Mouse (Mus musculus) T-cell, adult 66 days (primary cell): ENCODE measurements around the gene Nupl1. TPM values are rescaled to one million over a fixed set of nuclear protein-coding genes. Genes with fewer than 3 reads are reported as not detected.

Source experiments
- total RNA-seq, 2 experiments: library from RNA; stranded (reverse); gene quantifications; 3 replicates in 1 of 2; 4 replicates in 1 of 2; pipeline ENCODE4 v1.2.4; 2023

Nupl1 gene
- under 1 TPM; 0.77 to 0.82 TPM for total RNA-seq

DNA sequence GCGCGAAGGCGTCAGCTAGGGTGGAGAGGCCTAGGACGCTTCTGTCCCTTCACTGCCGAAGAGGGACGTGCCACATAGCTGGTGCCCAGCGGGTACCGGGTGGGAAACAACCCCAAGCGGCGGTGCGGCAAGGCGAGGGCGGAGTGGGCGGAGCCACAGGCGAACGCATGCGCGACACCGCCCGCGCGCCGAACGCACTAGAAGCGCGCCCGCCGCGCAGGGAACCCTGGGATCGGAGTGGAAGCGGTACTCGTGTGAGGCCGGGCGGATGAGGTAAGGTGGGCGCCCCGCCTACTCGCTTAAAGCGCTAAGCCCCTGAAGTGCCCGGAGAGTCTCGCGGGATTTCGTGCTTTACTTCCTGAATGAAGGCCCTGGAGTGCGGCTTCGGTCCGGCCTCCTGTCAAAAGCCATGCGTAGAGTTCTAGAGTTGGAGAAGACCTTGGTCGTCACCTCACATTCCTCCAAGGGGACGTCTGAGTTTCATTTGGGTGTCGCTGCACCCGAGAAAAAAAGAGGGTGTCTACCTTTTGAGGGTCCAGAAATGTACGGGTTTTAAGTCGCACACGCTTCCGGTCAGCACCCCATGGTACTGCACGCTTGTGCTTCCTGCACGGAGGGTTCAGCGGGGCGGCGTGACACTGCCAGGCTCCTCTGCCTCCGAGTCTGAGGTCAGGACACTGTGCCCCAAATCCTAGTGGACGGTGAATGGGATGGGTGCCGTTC lies at the start of gene Nupl1, which contains the start of gene Gm49336:
TSS of gene Nupl1 (minus strand) at position 151 of the 723 bp plus-strand sequence.
TSS of gene Gm49336 (minus strand) at position 227 of the 723 bp plus-strand sequence.

GRCm38 (mm10) chr14:60264990-60265876 lies 14.0 kb upstream of the Nupl1 start, which contains the start of gene Mtmr6:
Mtmr6 (plus strand) TSS chr14:60265228.

GRCm38 (mm10) chr14:60196884-60197283 lies 54.3 kb downstream of the Nupl1 start, which contains the start of gene Atp8a2:
Atp8a2 (minus strand) TSS chr14:60197179.

Other genes starting within 250 kb of the Nupl1 start
- 10 to 100 TPM in 1 of 2 experiments, 1 to 10 TPM in 1; 5.5 to 11.4 TPM for gene Atp8a2, start 54.3 kb downstream of the Nupl1 start, total RNA-seq
- gene Gm49336, start 76 bp upstream of the Nupl1 start, total RNA-seq = 10 to 100 TPM; 57.8 to 64.1 TPM
- 10 to 100 TPM; 46.8 to 54.2 TPM for gene Mtmr6, start 13.8 kb upstream of the Nupl1 start, total RNA-seq
- not detected for gene Amer2, start 121.8 kb upstream of the Nupl1 start, total RNA-seq